Comparison of ENCODE assay signal across 29 mouse cellular contexts in genomic region chr11:106471629-106472028, GRCm38 (mm10). TPM values are rescaled to one million over a fixed set of nuclear protein-coding genes. Genes with fewer than 3 reads are reported as not detected.
DNase-seq lines count a peak whose midpoint lies in the region; ATAC-seq and TF ChIP-seq lines count a peak whose summit lies in the region.
"Had no signal": no experiment of that assay in that cellular context is flagged by ENCODE, and none has a peak within 500 bp of the region (broad histone marks: within the 10 kb centered on the region; RNA-seq: fewer than 3 reads in every experiment).

No protein-coding gene starts in this region.

- WGBS in thymus, adult 2 months = 7% methylated on average over 1 of the region's 1 CpGs
- 44% methylated on average over 1 of the region's 1 CpGs for WGBS in liver, embryonic 12.5 days (ENCODE audit: insufficient replicate concordance)
- 100% methylated on average over 1 of the region's 1 CpGs for WGBS in hindbrain, postnatal 0 days

- H3K9ac ChIP-seq in liver, embryonic 12.5 days = peak overlapping the region; percentile 12; the same call in 1 of the 2 replicates
- H3K9ac ChIP-seq in hindbrain, postnatal 0 days (replicated peaks; ENCODE audit: low read length) = no peak overlapping the region
- H3K9ac ChIP-seq: forebrain, embryonic 13.5 days; limb, embryonic 12.5 days; liver, embryonic 14.5 days; lung, embryonic 15.5 days; midbrain, embryonic 15.5 days had no signal

- DNase-seq in thymus, postnatal 0 days (ENCODE audit: low spot score) = peak; percentile 39
- DNase-seq in thymus, adult 2 months = no peak
- DNase-seq in layer of hippocampus, adult 8-10 months (ENCODE audit: low spot score in 2 of 2) = no peak
- no peak for DNase-seq in hindbrain, postnatal 0 days (ENCODE audit: low spot score)
- no peak for DNase-seq in layer of hippocampus, postnatal 10 days (ENCODE audit: low spot score in 2 of 2)
- DNase-seq: adrenal gland, adult 2 months; adrenal gland, postnatal 36 days; cerebellum, adult 18-20 months; cerebellum, postnatal 14 days; gastrocnemius, postnatal 25 days; heart, adult 18-20 months; kidney, adult 9 months; kidney, postnatal 10 days; right cerebral cortex, postnatal 25 days; spleen, adult 18-20 months; thymus, postnatal 36 days had no signal

- TF ChIP-seq CTCF in thymus, adult 2 months (IDR thresholded peaks at IDR 0.05; ENCODE audit: borderline replicate concordance, control insufficient read depth, extremely low read depth, insufficient read depth, low read length, poor library complexity) = no peak
- TF ChIP-seq CTCF in hindbrain, postnatal 0 days (IDR thresholded peaks at IDR 0.05; ENCODE audit: low read depth) = no peak

- H3K27ac ChIP-seq in thymus, adult 2 months (ENCODE audit: control insufficient read depth, insufficient read depth, low read length) = no peak overlapping the region
- H3K27ac ChIP-seq in liver, embryonic 12.5 days = peak overlapping the region; percentile 67; the same call in 1 of the 2 replicates
- no peak overlapping the region for H3K27ac ChIP-seq in hindbrain, postnatal 0 days
- H3K27ac ChIP-seq: forebrain, embryonic 13.5 days; left cerebral cortex, adult 2 months; limb, embryonic 12.5 days; liver, embryonic 14.5 days; lung, embryonic 15.5 days; midbrain, embryonic 15.5 days had no signal

- 0 out of 2 replicates have a peak overlapping the region, but pooled peaks have one; percentile 18 for H3K4me2 ChIP-seq in liver, embryonic 12.5 days
- no peak overlapping the region for H3K4me2 ChIP-seq in hindbrain, postnatal 0 days (ENCODE audit: low read depth, low read length)
- H3K4me2 ChIP-seq: forebrain, embryonic 13.5 days; heart, embryonic 11.5 days; limb, embryonic 12.5 days; lung, embryonic 15.5 days; midbrain, embryonic 15.5 days had no signal

- peaks cover 5% of the 10 kb centered on the region; the same call in 1 of the 2 replicates for H3K4me1 ChIP-seq in thymus, adult 2 months (replicated peaks; ENCODE audit: control insufficient read depth, insufficient read depth, low read length)
- H3K4me1 ChIP-seq in liver, embryonic 12.5 days = peaks cover 64% of the 10 kb centered on the region
- H3K4me1 ChIP-seq in hindbrain, postnatal 0 days (ENCODE audit: insufficient read depth, low read length) = no peaks in the 10 kb centered on the region
- H3K4me1 ChIP-seq: forebrain, embryonic 13.5 days; lung, embryonic 15.5 days; midbrain, embryonic 15.5 days had no signal

- H3K4me3 ChIP-seq in thymus, adult 2 months (ENCODE audit: control insufficient read depth, insufficient read depth, low read length) = no peak overlapping the region
- H3K4me3 ChIP-seq in liver, embryonic 12.5 days = no peak overlapping the region
- H3K4me3 ChIP-seq in hindbrain, postnatal 0 days (ENCODE audit: low read length) = no peak overlapping the region
- H3K4me3 ChIP-seq: forebrain, embryonic 13.5 days; left cerebral cortex, adult 2 months; limb, embryonic 12.5 days; lung, embryonic 15.5 days; midbrain, embryonic 15.5 days had no signal

- no peak for TF ChIP-seq POLR2A in thymus, adult 2 months (IDR thresholded peaks at IDR 0.05; ENCODE audit: control insufficient read depth, extremely low read depth, insufficient read depth, low read length, poor library complexity)

- H3K27me3 ChIP-seq in thymus, adult 2 months (ENCODE audit: control insufficient read depth, insufficient read depth, low read length) = no peaks in the 10 kb centered on the region
- H3K27me3 ChIP-seq in liver, embryonic 12.5 days (replicated peaks) = no peaks in the 10 kb centered on the region
- H3K27me3 ChIP-seq in hindbrain, postnatal 0 days (ENCODE audit: insufficient read depth, low read length) = no peaks in the 10 kb centered on the region
- H3K27me3 ChIP-seq: forebrain, embryonic 13.5 days; limb, embryonic 12.5 days; lung, embryonic 15.5 days; midbrain, embryonic 15.5 days had no signal

- peak; percentile 42; the same call in 1 of the 2 replicates for ATAC-seq in liver, embryonic 12.5 days
- peak; percentile 66 for ATAC-seq in megakaryocyte progenitor cell, adult 5-6 weeks (replicated peaks; ENCODE audit: poor library complexity)
- no peak for ATAC-seq in hindbrain, postnatal 0 days
- ATAC-seq: activated CD4-positive, CD25-positive, alpha-beta regulatory T cell, adult 4 months; CD4-positive, CD25-positive, alpha-beta regulatory T cell, adult 4 months; forebrain, embryonic 13.5 days; hindbrain, embryonic 16.5 days; intestine, embryonic 16.5 days; midbrain, embryonic 15.5 days had no signal

- no peaks in the 10 kb centered on the region for H3K9me3 ChIP-seq in liver, embryonic 12.5 days (replicated peaks)
- no peaks in the 10 kb centered on the region for H3K9me3 ChIP-seq in hindbrain, postnatal 0 days (ENCODE audit: low read length)
- H3K9me3 ChIP-seq: forebrain, embryonic 13.5 days; limb, embryonic 12.5 days; lung, embryonic 15.5 days; midbrain, embryonic 15.5 days had no signal

- no peaks in the 10 kb centered on the region for H3K36me3 ChIP-seq in thymus, adult 2 months (ENCODE audit: control insufficient read depth, insufficient read depth, low read length)
- no peaks in the 10 kb centered on the region for H3K36me3 ChIP-seq in liver, embryonic 12.5 days
- H3K36me3 ChIP-seq in hindbrain, postnatal 0 days (ENCODE audit: insufficient read depth, low read length) = no peaks in the 10 kb centered on the region
- H3K36me3 ChIP-seq: limb, embryonic 12.5 days; lung, embryonic 15.5 days; midbrain, embryonic 15.5 days had no signal

RNA-seq across cellular contexts. Expression of gene Ern1, which starts 16.0 kb away (rescaled TPM):
- polyA plus RNA-seq in thymus, postnatal 0 days (2015; fragmentation: Nextera tagmentation; extraction: Ambion mirVana) = 2.4 and 3.6 TPM in 2 replicates
- polyA plus RNA-seq in thymus, adult 2 months (2012; rRNA removed) = 18.1 and 21.9 TPM in 2 replicates
- polyA plus RNA-seq in liver, embryonic 12.5 days (2016; fragmentation: Nextera tagmentation; extraction: Ambion mirVana) = 6.7 and 6.8 TPM in 2 replicates
- 54.0 and 58.6 TPM in 2 replicates for total RNA-seq in megakaryocyte progenitor cell, adult 5-6 weeks (2015)
- 45.6 and 50.2 TPM in 2 replicates for total RNA-seq in megakaryocyte progenitor cell, adult 5-6 weeks (2017)
- total RNA-seq in layer of hippocampus, adult 8-10 months (2022) = 10 to 100 TPM; 10.4 to 12.4 (median 11.4) TPM
- total RNA-seq in hindbrain, postnatal 0 days (2014; rRNA removed) = 8.0 and 11.6 TPM in 2 replicates
- polyA plus RNA-seq in hindbrain, postnatal 0 days (2015; fragmentation: Nextera tagmentation; extraction: Ambion mirVana) = 3.0 and 3.4 TPM in 2 replicates
- total RNA-seq in layer of hippocampus, postnatal 10 days (2021) = 1 to 10 TPM; 8.5 to 8.7 TPM
